Mouse (Mus musculus) hindbrain, postnatal 0 days (tissue): ENCODE measurements around the gene Kmt5a. TPM values are rescaled to one million over a fixed set of nuclear protein-coding genes. Genes with fewer than 3 reads are reported as not detected.

Experiments
- ATAC-seq: fragments of 200-750 bp; cut with Nextera tagmentation; 2 replicates; pipeline ENCODE4 v1.8.0; 2017; ENCODE audit warnings: mild to moderate bottlenecking, moderate TSS enrichment, moderate library complexity
- DNase-seq: peaks from one replicate; pipeline ENCODE4 v3.0.0-alpha.2; 2015; ENCODE audit warnings: low spot score
- H3K27ac ChIP-seq: fragments of 300-500 bp; sonication (generic); 2 replicates; pipeline ENCODE4 v1.5.1; 2014; ENCODE audit warnings: mild to moderate bottlenecking
- H3K27me3 ChIP-seq: fragments of 300-500 bp; sonication (generic); 2 replicates; pipeline ENCODE4 v1.6.1; 2014; ENCODE audit warnings: low read length, mixed read lengths; ENCODE audit not compliant: insufficient read depth
- H3K36me3 ChIP-seq: fragments of 300-500 bp; sonication (generic); 2 replicates; pipeline ENCODE4 v1.6.1; 2014; ENCODE audit warnings: low read length, mixed read lengths; ENCODE audit not compliant: insufficient read depth
- H3K4me1 ChIP-seq: fragments of 300-500 bp; sonication (generic); 2 replicates; pipeline ENCODE4 v1.6.1; 2014; ENCODE audit warnings: antibody characterized with exemption, low read length, mixed read lengths; ENCODE audit not compliant: insufficient read depth
- H3K4me2 ChIP-seq: fragments of 300-500 bp; sonication (generic); 2 replicates; pipeline ENCODE4 v1.6.1; 2014; ENCODE audit warnings: low read depth, mild to moderate bottlenecking, low read length, moderate library complexity, mixed read lengths
- H3K4me3 ChIP-seq: fragments of 300-500 bp; sonication (generic); 2 replicates; pipeline ENCODE4 v1.5.1; 2014; ENCODE audit warnings: low read length
- H3K9ac ChIP-seq: fragments of 300-500 bp; sonication (generic); replicated peaks from 2 replicates; pipeline ENCODE4 v1.6.1; 2014; ENCODE audit warnings: mild to moderate bottlenecking, low read length, moderate library complexity, mixed read lengths
- H3K9me3 ChIP-seq: fragments of 300-500 bp; sonication (generic); 2 replicates; pipeline ENCODE4 v1.6.1; 2016; ENCODE audit warnings: low read length, mixed read lengths
- CTCF ChIP-seq: IDR thresholded peaks from 2 replicates; pipeline ENCODE4 v1.5.1; 2016; ENCODE audit warnings: antibody characterized with exemption, control low read depth, low read depth
- WGBS: fragments of 180-500 bp; shearing (Covaris S2); extraction: QIAGEN DNeasy Blood & Tissue Kit; methylation state at CpG from one replicate; pipeline ENCODE4 v1.1.7; 2014; 5-methylcytosine and 5-hydroxymethylcytosine counted together
- polyA plus RNA-seq: library from polyadenylated mRNA; unstranded; fragments of >200 nt; fragmentation: Nextera tagmentation; extraction: Ambion mirVana; gene quantifications from 2 replicates; pipeline ENCODE4 v1.2.1, GENCODE M21; 2015
- total RNA-seq: library from RNA; depleted of rRNA; stranded (reverse); fragments of >200 nt; gene quantifications from 2 replicates; pipeline ENCODE4 v1.2.3, GENCODE M21; 2014

Gene Kmt5a
- total and polyA plus RNA-seq, 2 experiments from 2014 or later: 20.5 to 48.5 TPM

- Histone ChIP-seq H3K4me1 (peaks cover 3% of the 10 kb centered on the region; the same call in 1 of the 2 replicates), H3K4me2 (peak overlapping the region; percentile 72), H3K9ac (peak overlapping the region; percentile 91), H3K36me3 (peaks cover 34% of the 10 kb centered on the region), H3K27ac (peak overlapping the region; percentile 77), H3K9me3 (no peaks in the 10 kb centered on the region), H3K4me3 (peak overlapping the region; percentile 89), H3K27me3 (no peaks in the 10 kb centered on the region)
- WGBS: 4% methylated on average over 22 of the region's 77 CpGs
- peak; percentile 61 for ATAC-seq
- TF ChIP-seq CTCF: no peak
- peak; percentile 30 for DNase-seq
These were observed 6.0 kb downstream of the Kmt5a start for GRCm38 (mm10) chr5:124445621-124446293.

DNA sequence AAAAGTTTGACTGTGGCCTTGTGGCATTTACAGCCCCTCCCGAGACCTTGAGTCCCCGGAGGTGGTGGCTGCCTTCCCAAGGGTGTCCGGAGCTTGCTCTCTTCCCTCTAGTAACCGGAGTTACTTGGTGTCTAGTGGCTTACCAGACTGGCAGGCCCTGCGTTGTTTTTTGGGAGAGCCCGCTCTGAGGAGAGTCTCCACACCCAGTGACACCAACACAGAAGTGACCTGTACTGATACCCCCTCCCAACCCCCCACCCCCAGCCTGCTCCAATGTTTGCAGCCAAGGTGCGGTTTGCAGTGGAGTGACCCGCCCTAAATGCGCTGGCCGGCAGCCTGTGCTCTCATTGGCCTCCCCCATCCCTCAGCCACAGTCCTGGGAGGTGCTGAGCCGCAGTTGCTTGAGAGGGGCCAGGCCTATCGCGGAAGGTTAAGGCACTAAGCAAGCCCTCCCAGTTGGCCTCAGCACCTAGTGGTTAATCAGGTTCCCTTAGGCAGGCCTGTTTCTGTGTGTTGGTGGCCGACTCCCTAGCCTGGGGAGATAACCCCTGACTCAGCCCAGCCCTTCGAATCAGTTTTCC is 6.7 kb downstream of the Kmt5a start:
- ATAC-seq (peak; percentile 41), DNase-seq (no peak)
- H3K4me1 ChIP-seq: peaks cover 3% of the 10 kb centered on the region; the same call in 1 of the 2 replicates
- peak overlapping the region; percentile 91 for H3K9ac ChIP-seq
- no peaks in the 10 kb centered on the region for H3K27me3 ChIP-seq
- WGBS: 5% methylated on average over 15 of the region's 15 CpGs
- TF ChIP-seq CTCF: peak; percentile 22
- peak overlapping the region; percentile 72 for H3K4me2 ChIP-seq
- H3K9me3 ChIP-seq: no peaks in the 10 kb centered on the region
- peak overlapping the region; percentile 77; the same call in 1 of the 2 replicates for H3K27ac ChIP-seq
- peaks cover 40% of the 10 kb centered on the region for H3K36me3 ChIP-seq
- peak overlapping the region; percentile 89 for H3K4me3 ChIP-seq

GRCm38 (mm10) chr5:124449494-124449893 is 9.8 kb downstream of the Kmt5a start:
- TF ChIP-seq CTCF: no peak
- Histone ChIP-seq H3K4me3 (no peak overlapping the region), H3K4me2 (no peak overlapping the region), H3K9me3 (no peaks in the 10 kb centered on the region), H3K36me3 (peaks cover 58% of the 10 kb centered on the region), H3K9ac (no peak overlapping the region), H3K4me1 (peaks cover 3% of the 10 kb centered on the region; the same call in 1 of the 2 replicates), H3K27me3 (no peaks in the 10 kb centered on the region), H3K27ac (no peak overlapping the region)
- WGBS: 63% methylated on average over 6 of the region's 6 CpGs
- ATAC-seq: no peak
- no peak for DNase-seq

DNA sequence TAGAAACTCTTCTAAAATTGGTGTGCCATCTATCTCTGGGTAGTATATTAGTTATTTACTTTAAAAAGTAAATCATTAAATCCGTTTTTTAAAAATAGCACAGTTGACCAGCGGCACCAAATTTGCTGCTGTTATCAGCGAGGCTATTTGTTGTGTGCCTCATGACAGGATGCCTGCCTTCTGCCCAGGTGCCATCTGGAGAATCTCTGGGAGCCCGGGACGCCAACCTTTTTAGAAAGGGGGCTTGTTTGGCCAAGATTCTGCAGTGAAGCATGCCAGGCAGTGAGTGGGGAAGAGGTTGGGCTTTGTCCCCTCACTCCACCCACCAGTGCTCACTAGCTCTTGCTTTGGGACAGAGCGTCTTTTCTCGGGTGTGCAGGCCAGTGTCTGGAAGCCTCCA is 10.3 kb downstream of the Kmt5a start:
- Histone ChIP-seq H3K27ac (no peak overlapping the region), H3K36me3 (peaks cover 58% of the 10 kb centered on the region), H3K4me3 (no peak overlapping the region), H3K4me1 (peaks cover 3% of the 10 kb centered on the region; the same call in 1 of the 2 replicates), H3K9ac (no peak overlapping the region), H3K9me3 (no peaks in the 10 kb centered on the region), H3K27me3 (no peaks in the 10 kb centered on the region), H3K4me2 (no peak overlapping the region)
- 69% methylated on average over 7 of the region's 7 CpGs for WGBS
- ATAC-seq (no peak), DNase-seq (no peak)
- no peak for TF ChIP-seq CTCF

GRCm38 (mm10) chr5:124450641-124451340 is 11.1 kb downstream of the Kmt5a start:
- no peaks in the 10 kb centered on the region for H3K27me3 ChIP-seq
- H3K36me3 ChIP-seq: peaks cover 61% of the 10 kb centered on the region
- no peak overlapping the region for H3K4me3 ChIP-seq
- H3K4me1 ChIP-seq: peaks cover 3% of the 10 kb centered on the region; the same call in 1 of the 2 replicates
- TF ChIP-seq CTCF: no peak
- ATAC-seq (no peak), DNase-seq (no peak)
- no peak overlapping the region for H3K9ac ChIP-seq
- no peak overlapping the region for H3K4me2 ChIP-seq
- WGBS: 83% methylated on average over 16 of the region's 16 CpGs
- no peak overlapping the region for H3K27ac ChIP-seq
- no peaks in the 10 kb centered on the region for H3K9me3 ChIP-seq

DNA sequence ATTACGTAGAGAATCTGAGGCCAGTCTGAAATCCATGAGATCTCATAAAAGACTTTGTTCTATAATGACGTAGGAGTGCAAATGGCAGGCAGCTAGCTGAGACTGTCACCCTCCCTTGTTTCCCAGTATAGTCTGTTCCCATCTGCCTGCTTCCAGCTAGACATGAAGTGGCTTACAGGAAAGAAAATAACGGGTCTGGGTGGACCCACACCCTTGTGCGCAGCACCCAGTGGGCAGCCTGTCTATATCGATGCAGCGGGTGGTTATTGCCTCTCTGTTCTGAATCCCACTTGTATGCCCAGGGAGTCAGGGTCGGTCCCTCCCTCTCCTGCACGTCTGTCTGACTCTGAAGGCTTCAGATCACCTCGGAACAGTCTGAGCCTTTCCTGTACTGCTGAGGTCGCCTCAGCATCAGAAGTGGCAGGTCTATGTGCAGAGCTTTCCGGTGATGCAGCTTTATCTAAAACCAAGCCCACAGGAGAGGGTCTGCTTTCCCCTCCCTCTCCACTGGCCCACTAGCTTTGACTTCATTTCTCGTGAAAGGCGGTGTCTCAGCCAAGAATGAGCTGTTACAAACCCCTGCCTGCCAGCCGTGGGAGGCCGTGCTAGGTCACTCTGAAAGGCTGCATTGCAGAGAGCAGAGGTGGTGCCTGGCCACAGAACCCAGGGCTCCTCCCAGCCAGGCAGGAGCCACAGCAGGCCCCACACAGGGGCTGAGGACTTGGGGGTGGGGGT is 12.9 kb downstream of the Kmt5a start:
- Histone ChIP-seq H3K36me3 (peaks cover 67% of the 10 kb centered on the region), H3K9me3 (no peaks in the 10 kb centered on the region), H3K4me2 (peak overlapping the region; percentile 6; the same call in 1 of the 2 replicates), H3K4me3 (no peak overlapping the region), H3K27me3 (no peaks in the 10 kb centered on the region), H3K9ac (no peak overlapping the region), H3K27ac (peak overlapping the region; percentile 75), H3K4me1 (no peaks in the 10 kb centered on the region)
- ATAC-seq: 0 out of 2 replicates have a peak, but pooled peaks have one; percentile 10
- TF ChIP-seq CTCF: no peak
- 69% methylated on average over 15 of the region's 15 CpGs for WGBS
- no peak for DNase-seq
